Mouse (Mus musculus) mouse trophoblast stem cell (cell line): ENCODE measurements at regions not wholly inside any gene's neighbourhood (a gene's known extent, or its start where the extent isn't known, plus 50 kb on each side); places are given as distances from the start of the nearest gene placed in this dataset.

Source experiments
- in situ Hi-C, 2 experiments: fragments of 300-500 bp; cut with MseI, MboI; formaldehyde crosslinking; loops; 2 replicates in 1 of 2; 3 replicates in 1 of 2; pipeline ENCODE4 v1.15.1; 2025

- in situ Hi-C loops, result no loop called here
Observed at GRCm38 (mm10) chrX:137305082-137305481, 183.2 kb upstream of the Esx1 start.

GRCm38 (mm10) chrX:137265956-137266355, 144.1 kb upstream of the Esx1 start:
- in situ Hi-C loops, result loop anchor here in 1 of 2 experiments (10.0 kb wide), 1 partner anchor 59 kb away; no protein-coding TSS in a partner anchor
